9 mouse cellular contexts compared by ENCODE assay signal in genomic region chr12:111071477-111072152, GRCm38 (mm10). TPM values are rescaled to one million over a fixed set of nuclear protein-coding genes. Genes with fewer than 3 reads are reported as not detected.
DNase-seq lines count a peak whose midpoint lies in the region; ATAC-seq and TF ChIP-seq lines count a peak whose summit lies in the region.
"Had no signal": no experiment of that assay in that cellular context is flagged by ENCODE, and none has a peak within 500 bp of the region (broad histone marks: within the 10 kb centered on the region; RNA-seq: fewer than 3 reads in every experiment).

No protein-coding gene starts in this region.

- no peak overlapping the region for H3K4me3 ChIP-seq in forebrain, embryonic 14.5 days (ENCODE audit: low read depth, low read length)
- no peak overlapping the region for H3K4me3 ChIP-seq in forebrain, embryonic 11.5 days (ENCODE audit: low read depth, low read length)
- H3K4me3 ChIP-seq in ES-E14 (ENCODE audit: insufficient read depth in 1 of 2, low read depth in 1 of 2, low read length in 2 of 2, poor library complexity in 1 of 2, severe bottlenecking in 1 of 2): no peak overlapping the region
- no peak overlapping the region for H3K4me3 ChIP-seq in kidney, embryonic 16.5 days (ENCODE audit: low read length)
- peak overlapping the region; percentile 23 for H3K4me3 ChIP-seq in macrophage (ENCODE audit: inconsistent target)
- H3K4me3 ChIP-seq in left cerebral cortex, adult 2 months: no peak overlapping the region
- H3K4me3 ChIP-seq: neural tube, embryonic 12.5 days had no signal

- H3K9ac ChIP-seq in forebrain, embryonic 14.5 days (ENCODE audit: low read length): no peak overlapping the region
- H3K9ac ChIP-seq in forebrain, embryonic 11.5 days (ENCODE audit: low read length): no peak overlapping the region
- H3K9ac ChIP-seq in ES-E14 (ENCODE audit: insufficient read depth, low read depth, low read length, poor library complexity, severe bottlenecking): 0 out of 2 replicates have a peak overlapping the region, but pooled peaks have one; percentile 4
- H3K9ac ChIP-seq in kidney, embryonic 16.5 days (replicated peaks; ENCODE audit: low read length): 0 out of 2 replicates have a peak overlapping the region, but pooled peaks have one; percentile 24
- H3K9ac ChIP-seq: neural tube, embryonic 12.5 days had no signal

- H3K4me1 ChIP-seq in forebrain, embryonic 14.5 days (ENCODE audit: control insufficient read depth, insufficient read depth, low read length): no peaks in the 10 kb centered on the region
- no peaks in the 10 kb centered on the region for H3K4me1 ChIP-seq in forebrain, embryonic 11.5 days (replicated peaks; ENCODE audit: control insufficient read depth, insufficient read depth, low read length)
- H3K4me1 ChIP-seq in ES-E14 (ENCODE audit: control insufficient read depth in 2 of 2, insufficient read depth in 2 of 2, low read length in 2 of 2, poor library complexity in 1 of 2): peaks cover 0 to 2% of the 10 kb centered on the region in 2 experiments; a peak in 1 of 4 replicates
- H3K4me1 ChIP-seq in kidney, embryonic 16.5 days (ENCODE audit: insufficient read depth, low read length): peaks cover 21% of the 10 kb centered on the region
- H3K4me1 ChIP-seq: neural tube, embryonic 12.5 days had no signal

- in situ Hi-C loops in ES-E14 (cut with MboI; ENCODE audit: low sequenced_read_pairs in 2 of 2, unreplicated experiment in 2 of 2): no loop called here

- ATAC-seq in forebrain, embryonic 14.5 days: no peak
- no peak for ATAC-seq in forebrain, embryonic 11.5 days (replicated peaks; ENCODE audit: low FRiP score)
- ATAC-seq in kidney, embryonic 16.5 days (ENCODE audit: low FRiP score, low TSS enrichment): peak; percentile 86

- no peak for TF ChIP-seq CTCF in left cerebral cortex, adult 2 months (IDR thresholded peaks at IDR 0.05)

- H3K9me3 ChIP-seq in forebrain, embryonic 14.5 days (replicated peaks; ENCODE audit: control insufficient read depth, low read length): no peaks in the 10 kb centered on the region
- no peaks in the 10 kb centered on the region for H3K9me3 ChIP-seq in forebrain, embryonic 11.5 days (ENCODE audit: control insufficient read depth, low read length)
- no peaks in the 10 kb centered on the region for H3K9me3 ChIP-seq in ES-E14 (ENCODE audit: control insufficient read depth, insufficient read depth, low read depth, low read length)
- no peaks in the 10 kb centered on the region for H3K9me3 ChIP-seq in kidney, embryonic 16.5 days (ENCODE audit: low read length)
- H3K9me3 ChIP-seq: neural tube, embryonic 12.5 days had no signal

- 90% methylated on average over 10 of the region's 10 CpGs for WGBS in forebrain, embryonic 14.5 days
- 88% methylated on average over 10 of the region's 10 CpGs for WGBS in forebrain, embryonic 11.5 days
- WGBS in kidney, embryonic 16.5 days: 24% methylated on average over 10 of the region's 10 CpGs
- 0% methylated on average over 10 of the region's 10 CpGs for WGBS in macrophage (ENCODE audit: missing documents)

- no peaks in the 10 kb centered on the region for H3K36me3 ChIP-seq in forebrain, embryonic 14.5 days (ENCODE audit: control insufficient read depth, insufficient read depth, low read length)
- no peaks in the 10 kb centered on the region for H3K36me3 ChIP-seq in forebrain, embryonic 11.5 days (ENCODE audit: control insufficient read depth, insufficient read depth, low read length)
- no peaks in the 10 kb centered on the region; the same call in 1 of the 2 replicates for H3K36me3 ChIP-seq in ES-E14 (ENCODE audit: control insufficient read depth, insufficient read depth, low read length, poor library complexity, severe bottlenecking)
- H3K36me3 ChIP-seq in kidney, embryonic 16.5 days (ENCODE audit: insufficient read depth, low read length): no peaks in the 10 kb centered on the region
- no peaks in the 10 kb centered on the region for H3K36me3 ChIP-seq in macrophage (ENCODE audit: inconsistent target)
- H3K36me3 ChIP-seq: neural tube, embryonic 12.5 days had no signal

- H3K4me2 ChIP-seq in forebrain, embryonic 14.5 days (ENCODE audit: low read length): no peak overlapping the region
- H3K4me2 ChIP-seq in forebrain, embryonic 11.5 days (ENCODE audit: low read depth, low read length, severe bottlenecking): no peak overlapping the region
- H3K4me2 ChIP-seq in kidney, embryonic 16.5 days (replicated peaks; ENCODE audit: low read depth, low read length): peak overlapping the region; percentile 19
- H3K4me2 ChIP-seq: neural tube, embryonic 12.5 days had no signal

- intact Hi-C loops in left cerebral cortex, adult 2 months (cut with DNase I): no loop called here

- H3K27me3 ChIP-seq in forebrain, embryonic 14.5 days (replicated peaks; ENCODE audit: control insufficient read depth, insufficient read depth, low read length): no peaks in the 10 kb centered on the region
- no peaks in the 10 kb centered on the region for H3K27me3 ChIP-seq in forebrain, embryonic 11.5 days (ENCODE audit: control insufficient read depth, insufficient read depth, low read length)
- no peaks in the 10 kb centered on the region for H3K27me3 ChIP-seq in kidney, embryonic 16.5 days (ENCODE audit: insufficient read depth, low read length)
- H3K27me3 ChIP-seq: neural tube, embryonic 12.5 days had no signal

- DNase-seq in forebrain, embryonic 14.5 days (ENCODE audit: low spot score): no peak
- no peak for DNase-seq in forebrain, embryonic 11.5 days (ENCODE audit: low spot score)
- DNase-seq in ES-E14 (ENCODE audit: low read depth, low spot score): no peak
- DNase-seq in gastrocnemius, postnatal 25 days: peak; percentile 53
- peak; percentile 90 for DNase-seq in thymus, postnatal 14 days
- no peak for DNase-seq in left cerebral cortex, adult 2 months (ENCODE audit: extremely low spot score in 1 of 2, low spot score in 2 of 2)

- H3K79me2 ChIP-seq in macrophage (ENCODE audit: inconsistent target): peaks cover 80% of the 10 kb centered on the region

- H3K27ac ChIP-seq in forebrain, embryonic 14.5 days (ENCODE audit: low read depth, low read length): 0 out of 2 replicates have a peak overlapping the region, but pooled peaks have one; percentile 27
- no peak overlapping the region for H3K27ac ChIP-seq in forebrain, embryonic 11.5 days (ENCODE audit: low read depth, low read length)
- H3K27ac ChIP-seq in ES-E14 (ENCODE audit: insufficient read depth, low read depth, low read length, poor library complexity, severe bottlenecking) (no peak overlapping the region), macrophage (peak overlapping the region; percentile 92)
- H3K27ac ChIP-seq in kidney, embryonic 16.5 days (ENCODE audit: low read length): peak overlapping the region; percentile 67
- H3K27ac ChIP-seq in left cerebral cortex, adult 2 months: no peak overlapping the region
- H3K27ac ChIP-seq: neural tube, embryonic 12.5 days had no signal

TF ChIP-seq in ES-E14, 5 proteins besides CTCF, POLR2A, EP300 and RAD21:
- TF ChIP-seq MAFK (IDR thresholded peaks at IDR 0.05; ENCODE audit: insufficient read depth, low read depth, low read length) (no peak), ZC3H11A (IDR thresholded peaks at IDR 0.05; ENCODE audit: borderline replicate concordance, low read depth, low read length) (no peak), ZNF384 (IDR thresholded peaks at IDR 0.05; ENCODE audit: low read depth, low read length) (no peak), HCFC1 (IDR thresholded peaks at IDR 0.05; ENCODE audit: borderline replicate concordance, insufficient read depth, low read length) (no peak), CHD2 (IDR thresholded peaks at IDR 0.05; ENCODE audit: low read depth, low read length) (no peak)

RNA-seq across cellular contexts. Expression of gene Rcor1, which starts 32.5 kb away (rescaled TPM):
- polyA plus RNA-seq in forebrain, embryonic 14.5 days (2014; fragmentation: Nextera tagmentation; extraction: Ambion mirVana): 8.5 and 9.7 TPM in 2 replicates
- polyA plus RNA-seq in forebrain, embryonic 11.5 days (2014; fragmentation: Nextera tagmentation; extraction: Ambion mirVana): 14.2 and 16.0 TPM in 2 replicates
- total RNA-seq in ES-E14 (2012; rRNA removed): 10.4 and 13.0 TPM in 2 replicates
- total RNA-seq in gastrocnemius, postnatal 25 days (2021): 1 to 10 TPM; 7.6 to 8.3 TPM
- polyA plus RNA-seq in kidney, embryonic 16.5 days (2015; fragmentation: Nextera tagmentation; extraction: Ambion mirVana): 9.7 and 9.8 TPM in 2 replicates
- total RNA-seq in macrophage (2018; cell fraction: chromatin; rRNA removed): 10 to 100 TPM; 10.2 to 46.2 (median 38.7) TPM
- total RNA-seq in macrophage (2018; cell fraction: cytosol; rRNA removed): 10 to 100 TPM; 20.2 to 42.9 (median 30.3) TPM
- 10 to 100 TPM; 18.4 to 63.4 (median 41.9) TPM for total RNA-seq in macrophage (2018; cell fraction: nucleus; rRNA removed)
- polyA plus RNA-seq in macrophage (2018): 22.6 to 25.5 TPM (median 23.9 TPM) in 3 replicates
- 10 to 100 TPM; 16.2 to 19.8 TPM for total RNA-seq in left cerebral cortex, adult 2 months (2021)

Comparison
In these comparisons a context has a peak if more than half of its experiments do, and no peak if none do; other contexts are left out.
1. H3K27ac ChIP-seq: peak in forebrain, embryonic 14.5 days (single experiment), kidney, embryonic 16.5 days (single experiment) and macrophage (single experiment); none in forebrain, embryonic 11.5 days (single experiment), ES-E14 (single experiment) and left cerebral cortex, adult 2 months (single experiment).
2. DNase-seq: peak in gastrocnemius, postnatal 25 days (single experiment) and thymus, postnatal 14 days (single experiment); none in forebrain, embryonic 14.5 days (single experiment), forebrain, embryonic 11.5 days (single experiment), ES-E14 (single experiment) and left cerebral cortex, adult 2 months (0 of 2).
3. H3K9ac ChIP-seq: peak in ES-E14 (single experiment) and kidney, embryonic 16.5 days (single experiment); none in forebrain, embryonic 14.5 days (single experiment) and forebrain, embryonic 11.5 days (single experiment).